Mouse (Mus musculus) intestine, embryonic 14.5 days (tissue): ENCODE results near the gene Rgs7. TPM values are rescaled to one million over a fixed set of nuclear protein-coding genes. Genes with fewer than 3 reads are reported as not detected.

Experiments used
- ATAC-seq: fragments of 200-750 bp; cut with Nextera tagmentation; replicated peaks from 2 replicates; pipeline ENCODE4 v1.8.0; 2017; ENCODE audit warnings: low read depth, moderate number of reproducible peaks, moderate TSS enrichment, moderate library complexity; ENCODE audit not compliant: low FRiP score, low TSS enrichment
- DNase-seq: peaks from one replicate; pipeline ENCODE4 v3.0.0-alpha.2; 2018; ENCODE audit warnings: low spot score
- H3K27ac ChIP-seq: fragments of 300-500 bp; sonication (generic); 2 replicates; pipeline ENCODE4 v1.5.1; 2014; ENCODE audit warnings: low read depth, mild to moderate bottlenecking, control low read depth
- H3K27me3 ChIP-seq: fragments of 300-500 bp; sonication (generic); replicated peaks from 2 replicates; pipeline ENCODE4 v1.6.1; 2014; ENCODE audit warnings: low read length, control low read depth; ENCODE audit not compliant: control insufficient read depth, insufficient read depth
- H3K36me3 ChIP-seq: fragments of 300-500 bp; sonication (generic); 2 replicates; pipeline ENCODE4 v1.6.1; 2014; ENCODE audit warnings: low read length, control low read depth; ENCODE audit not compliant: control insufficient read depth, insufficient read depth
- H3K4me1 ChIP-seq: fragments of 300-500 bp; sonication (generic); replicated peaks from 2 replicates; pipeline ENCODE4 v1.6.1; 2014; ENCODE audit warnings: low read length, control low read depth, mixed read lengths; ENCODE audit not compliant: control insufficient read depth, insufficient read depth
- H3K4me2 ChIP-seq: fragments of 300-500 bp; sonication (generic); 2 replicates; pipeline ENCODE4 v1.6.1; 2014; ENCODE audit warnings: low read length
- H3K4me3 ChIP-seq: fragments of 300-500 bp; sonication (generic); 2 replicates; pipeline ENCODE4 v1.5.1; 2014; ENCODE audit warnings: low read depth, low read length, control low read depth, mixed read lengths
- H3K9ac ChIP-seq: fragments of 300-500 bp; sonication (generic); 2 replicates; pipeline ENCODE4 v1.6.1; 2014; ENCODE audit warnings: mild to moderate bottlenecking, low read length
- H3K9me3 ChIP-seq: fragments of 300-500 bp; sonication (generic); 2 replicates; pipeline ENCODE4 v1.6.1; 2016; ENCODE audit warnings: low read length, control low read depth; ENCODE audit not compliant: control insufficient read depth
- WGBS: fragments of 180-500 bp; shearing (Covaris S2); extraction: QIAGEN DNeasy Blood & Tissue Kit; methylation state at CpG from one replicate; pipeline ENCODE4 v1.1.7; 2014; 5-methylcytosine and 5-hydroxymethylcytosine counted together
- polyA plus RNA-seq: library from polyadenylated mRNA; unstranded; fragments of >200 nt; fragmentation: Nextera tagmentation; extraction: Ambion mirVana; gene quantifications from 2 replicates; pipeline ENCODE4 v1.2.1, GENCODE M21; 2014

Rgs7 gene
- polyA plus RNA-seq, 1 experiment from 2014 or later: 2.7 TPM

GRCm38 (mm10) chr1:175079819-175080608 is 412.3 kb downstream of the Rgs7 start:
- no peaks in the 10 kb centered on the region for H3K9me3 ChIP-seq
- no peak overlapping the region for H3K4me2 ChIP-seq
- no peaks in the 10 kb centered on the region for H3K27me3 ChIP-seq
- no peak overlapping the region for H3K27ac ChIP-seq
- no peak overlapping the region for H3K4me3 ChIP-seq
- H3K4me1 ChIP-seq: no peaks in the 10 kb centered on the region
- no peaks in the 10 kb centered on the region for H3K36me3 ChIP-seq
- no peak for DNase-seq
- 63% methylated on average over 4 of the region's 4 CpGs for WGBS
- H3K9ac ChIP-seq: no peak overlapping the region
- no peak for ATAC-seq

DNA sequence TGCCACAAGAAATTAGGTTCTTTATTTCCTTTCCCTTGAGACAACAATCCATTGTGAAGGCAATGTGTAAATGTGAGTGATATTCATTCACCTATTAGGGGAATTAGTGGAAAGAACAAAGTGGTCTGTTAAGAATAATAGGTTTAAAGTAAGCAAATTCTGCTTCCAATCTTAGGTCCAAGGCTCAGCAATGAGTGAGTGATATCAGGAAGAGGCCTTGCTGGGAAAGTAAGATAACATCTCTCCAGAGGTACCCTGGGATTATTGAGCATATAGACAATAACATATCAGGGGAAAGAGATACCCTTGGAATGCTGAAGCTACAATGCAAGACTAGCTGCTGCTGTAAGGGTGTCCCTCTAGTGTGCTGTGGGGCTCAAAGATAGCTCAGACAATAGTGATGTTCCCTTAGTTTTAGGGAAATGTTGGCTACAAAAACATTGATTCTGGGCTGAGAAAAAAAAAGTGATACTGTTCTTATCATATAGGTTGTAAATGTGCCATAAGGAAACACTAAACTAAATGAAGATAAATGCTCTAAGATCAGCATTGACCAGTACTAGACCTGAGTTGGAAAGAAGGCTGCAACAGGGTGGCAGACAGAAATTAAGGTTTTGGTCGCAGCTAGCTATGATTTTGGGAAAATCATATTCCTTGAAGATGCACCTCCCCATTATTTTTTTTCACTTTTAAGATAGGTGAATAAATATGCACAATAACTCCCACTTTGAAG is 418.6 kb downstream of the Rgs7 start:
- H3K27ac ChIP-seq: no peak overlapping the region
- DNase-seq: no peak
- H3K9ac ChIP-seq: no peak overlapping the region
- H3K4me3 ChIP-seq: no peak overlapping the region
- no peaks in the 10 kb centered on the region for H3K27me3 ChIP-seq
- ATAC-seq: no peak
- H3K9me3 ChIP-seq: no peaks in the 10 kb centered on the region
- H3K4me2 ChIP-seq: no peak overlapping the region
- no peaks in the 10 kb centered on the region for H3K4me1 ChIP-seq
- H3K36me3 ChIP-seq: no peaks in the 10 kb centered on the region
- 84% methylated on average over 1 of the region's 1 CpGs for WGBS

GRCm38 (mm10) chr1:175069758-175070290 is 422.5 kb downstream of the Rgs7 start:
- H3K4me3 ChIP-seq: no peak overlapping the region
- no peak overlapping the region for H3K4me2 ChIP-seq
- no peaks in the 10 kb centered on the region for H3K27me3 ChIP-seq
- no peaks in the 10 kb centered on the region for H3K9me3 ChIP-seq
- ATAC-seq (no peak), DNase-seq (no peak)
- no peak overlapping the region for H3K27ac ChIP-seq
- no peak overlapping the region for H3K9ac ChIP-seq
- H3K36me3 ChIP-seq: no peaks in the 10 kb centered on the region
- WGBS: 90% methylated on average over 4 of the region's 4 CpGs
- no peaks in the 10 kb centered on the region for H3K4me1 ChIP-seq

DNA sequence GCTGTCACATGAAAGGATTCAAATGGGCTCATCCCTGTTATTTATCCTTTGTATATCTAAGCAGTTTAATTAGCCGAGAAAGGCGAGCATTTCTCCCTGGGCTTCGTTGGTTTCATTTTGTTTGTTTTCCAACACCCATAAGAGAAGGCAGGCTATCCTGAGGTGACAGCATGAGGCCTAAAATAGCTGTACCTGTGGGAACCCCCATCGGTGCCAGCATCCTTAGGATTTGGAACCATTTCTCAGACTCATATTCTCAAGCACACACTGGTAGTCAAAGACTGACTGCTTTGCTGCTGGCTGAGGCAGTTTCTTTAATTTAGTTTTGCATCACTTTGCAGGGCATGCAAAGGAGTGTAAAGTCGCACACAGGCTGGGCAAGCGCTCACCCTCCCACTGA is 443.2 kb downstream of the Rgs7 start:
- H3K4me2 ChIP-seq: no peak overlapping the region
- DNase-seq (no peak), ATAC-seq (no peak)
- H3K27ac ChIP-seq: no peak overlapping the region
- H3K4me3 ChIP-seq: no peak overlapping the region
- no peaks in the 10 kb centered on the region for H3K9me3 ChIP-seq
- no peaks in the 10 kb centered on the region for H3K4me1 ChIP-seq
- H3K36me3 ChIP-seq: no peaks in the 10 kb centered on the region
- H3K9ac ChIP-seq: no peak overlapping the region
- 77% methylated on average over 6 of the region's 6 CpGs for WGBS
- no peaks in the 10 kb centered on the region for H3K27me3 ChIP-seq

DNA sequence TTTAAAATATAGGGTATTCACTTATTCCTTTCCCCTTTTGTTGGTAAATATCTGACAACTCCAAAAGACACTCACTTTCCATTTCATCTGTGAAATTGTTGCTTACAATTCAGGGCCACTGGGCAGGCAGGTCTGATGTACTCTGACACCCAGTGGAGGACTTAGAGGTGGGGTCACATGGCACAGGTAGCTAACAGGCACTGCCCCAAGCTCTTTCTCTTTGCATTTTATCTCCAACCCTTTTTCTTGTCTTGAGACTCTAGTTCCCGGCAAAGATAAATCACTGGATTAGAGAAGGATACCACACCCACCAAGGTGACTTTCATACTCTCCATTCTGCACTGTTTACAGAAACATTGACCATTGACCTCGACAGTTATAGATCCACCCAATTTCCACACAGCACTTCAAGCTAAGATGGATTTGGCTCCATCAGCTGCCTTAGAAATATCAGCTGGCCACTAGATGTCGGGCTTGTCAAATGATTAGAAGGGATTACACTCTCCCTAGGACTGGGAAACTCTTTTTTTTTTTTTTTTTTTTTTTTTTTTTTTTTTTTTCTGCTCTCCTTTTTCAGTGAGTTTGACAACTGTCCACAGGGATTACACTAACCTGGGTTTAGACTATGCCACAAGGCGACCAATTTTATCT is 451.0 kb downstream of the Rgs7 start:
- Histone ChIP-seq H3K27me3 (no peaks in the 10 kb centered on the region), H3K27ac (no peak overlapping the region), H3K36me3 (no peaks in the 10 kb centered on the region), H3K9me3 (no peaks in the 10 kb centered on the region), H3K4me2 (no peak overlapping the region), H3K4me1 (no peaks in the 10 kb centered on the region), H3K9ac (no peak overlapping the region), H3K4me3 (no peak overlapping the region)
- WGBS: 47% methylated on average over 4 of the region's 4 CpGs
- DNase-seq (peak; percentile 55), ATAC-seq (peak; percentile 82; the same call in 1 of the 2 replicates)

GRCm38 (mm10) chr1:175040038-175040437 is 452.3 kb downstream of the Rgs7 start:
- no peak overlapping the region for H3K27ac ChIP-seq
- no peaks in the 10 kb centered on the region for H3K36me3 ChIP-seq
- H3K4me1 ChIP-seq: no peaks in the 10 kb centered on the region
- WGBS: 81% methylated on average over 4 of the region's 4 CpGs
- H3K27me3 ChIP-seq: no peaks in the 10 kb centered on the region
- no peak overlapping the region for H3K4me2 ChIP-seq
- no peak overlapping the region for H3K4me3 ChIP-seq
- no peaks in the 10 kb centered on the region for H3K9me3 ChIP-seq
- H3K9ac ChIP-seq: no peak overlapping the region
- DNase-seq: no peak
- no peak for ATAC-seq

GRCm38 (mm10) chr1:175039567-175039966 is 452.7 kb downstream of the Rgs7 start:
- H3K4me1 ChIP-seq: no peaks in the 10 kb centered on the region
- no peak overlapping the region for H3K4me2 ChIP-seq
- no peak overlapping the region for H3K27ac ChIP-seq
- 57% methylated on average over 6 of the region's 6 CpGs for WGBS
- no peaks in the 10 kb centered on the region for H3K9me3 ChIP-seq
- ATAC-seq (no peak), DNase-seq (no peak)
- no peak overlapping the region for H3K4me3 ChIP-seq
- no peak overlapping the region for H3K9ac ChIP-seq
- no peaks in the 10 kb centered on the region for H3K27me3 ChIP-seq
- no peaks in the 10 kb centered on the region for H3K36me3 ChIP-seq

- Histone ChIP-seq H3K4me2 (no peak overlapping the region), H3K36me3 (no peaks in the 10 kb centered on the region), H3K4me3 (no peak overlapping the region), H3K27ac (no peak overlapping the region), H3K27me3 (no peaks in the 10 kb centered on the region), H3K9me3 (no peaks in the 10 kb centered on the region), H3K4me1 (0 out of 2 replicates have a peak, but pooled peaks cover 6% of the 10 kb centered on the region), H3K9ac (no peak overlapping the region)
- WGBS: 50% methylated on average over 5 of the region's 5 CpGs
- DNase-seq (no peak), ATAC-seq (no peak)
These were observed 456.8 kb downstream of the Rgs7 start for GRCm38 (mm10) chr1:175035461-175035860.
